Mouse (Mus musculus) layer of hippocampus, adult 18-20 months (tissue): Measurements from ENCODE around the gene Ift20. TPM values are rescaled to one million over a fixed set of nuclear protein-coding genes. Genes with fewer than 3 reads are reported as not detected.

Experiments
- DNase-seq, 2 experiments: peaks; one replicate each; pipeline ENCODE4 v3.0.0; 2022; ENCODE audit warnings: low spot score in 2 of 2
- long read RNA-seq: library from polyadenylated mRNA; stranded (forward); transcript quantifications from one replicate; pipeline ENCODE4 v2.0.0, GENCODE M21; 2021
- total RNA-seq, 2 experiments: library from RNA; stranded (reverse); gene quantifications; 2 replicates each; pipeline ENCODE4 v1.2.3; 2021

Ift20 gene
- total RNA-seq: 10 to 100 TPM; 73.8 to 78.2 TPM
- long read RNA-seq, transcript Ift20-203 (6 exons, 1,141 nt): major isoform, 56 of 79 reads
- long read RNA-seq, transcript Ift20-204 (5 exons, 1,167 nt): minor isoform, 16 of 79 reads
- long read RNA-seq, partial matches to known transcripts: 3 of 79 reads
- long read RNA-seq, other reads (novel, unspliced or antisense): 2 of 79 reads

DNA sequence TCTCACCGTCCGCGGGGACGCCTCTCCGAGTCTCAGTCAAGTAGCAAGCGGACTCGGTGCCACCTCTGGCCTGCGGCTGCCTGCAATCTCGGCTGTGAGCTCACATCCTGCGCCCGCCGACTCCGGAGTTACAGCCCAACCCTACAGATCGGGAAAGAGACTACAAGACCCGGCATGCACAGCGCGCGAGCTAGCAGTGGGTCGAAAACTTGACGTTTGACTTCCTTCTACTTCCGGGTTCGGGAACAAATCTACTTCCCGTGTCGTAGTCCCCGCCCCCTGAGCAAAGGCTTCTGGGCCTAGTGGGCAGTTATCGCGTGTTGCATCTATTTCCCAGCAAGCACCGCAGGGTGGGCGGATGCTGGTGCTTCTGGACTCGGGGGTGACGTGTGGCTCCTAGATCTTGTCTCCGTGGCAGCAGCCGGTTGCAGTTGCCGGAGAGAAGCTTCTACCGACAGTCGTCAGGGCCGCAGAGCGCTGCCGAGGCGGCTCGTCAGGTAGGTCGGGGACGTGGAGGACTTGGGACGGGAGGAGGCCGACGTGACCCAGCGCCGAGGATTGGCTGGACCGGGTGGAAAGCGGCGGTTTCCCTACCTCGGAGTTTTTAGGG is at the start of gene Ift20, which contains the start of gene Tnfaip1:
Gene Ift20, plus strand, starts transcription at position 282 of the 610 bp plus-strand sequence.
Gene Tnfaip1, minus strand, starts transcription at position 253 of the 610 bp plus-strand sequence.
- DNase-seq: peak; percentile 98 to 99

DNA sequence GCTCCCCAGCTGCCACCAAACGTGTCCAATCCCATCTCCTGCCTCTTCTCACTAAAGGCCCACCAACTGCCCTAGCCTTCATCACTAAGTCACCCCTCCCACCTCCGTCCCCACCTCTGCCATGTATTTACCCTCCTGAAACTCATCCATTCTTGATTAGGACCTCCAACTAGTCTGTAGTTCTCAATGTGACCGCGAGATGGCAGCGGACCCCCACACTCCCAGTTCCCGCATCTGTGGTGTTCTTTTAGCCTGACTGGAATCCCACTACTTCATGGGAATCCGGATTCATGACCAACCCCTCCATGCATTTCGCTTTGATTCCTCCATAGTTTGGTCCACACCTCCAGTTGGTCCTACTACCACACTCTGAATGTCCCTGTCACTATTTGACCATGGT is 48.0 kb upstream of the Ift20 start:
- DNase-seq: peak; percentile 76 to 90

DNA sequence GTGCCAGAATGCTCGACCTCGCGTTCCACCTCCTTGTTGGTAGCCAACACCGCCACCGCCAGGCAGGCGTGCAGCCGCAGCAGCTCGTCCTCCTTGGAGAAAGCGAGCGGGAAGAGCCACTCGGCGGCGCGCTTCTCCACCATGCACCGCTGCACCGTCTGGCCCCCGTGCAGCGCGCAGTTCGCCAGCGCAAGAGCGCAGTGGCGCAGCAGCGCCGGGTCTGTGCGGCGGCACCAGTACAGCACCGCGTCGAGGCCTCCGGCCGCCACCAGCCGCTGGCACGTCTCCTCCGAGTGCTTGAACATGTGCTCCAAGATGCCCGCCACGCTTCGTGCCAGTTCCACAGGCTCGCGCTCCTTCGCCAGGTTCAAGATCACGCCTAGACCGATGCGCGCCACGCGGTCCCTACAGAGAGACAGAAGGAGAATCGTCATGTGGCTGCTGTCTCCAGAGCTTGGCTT is 45.4 kb upstream of the Ift20 start:
- peak; percentile 50 to 52 for DNase-seq

DNA sequence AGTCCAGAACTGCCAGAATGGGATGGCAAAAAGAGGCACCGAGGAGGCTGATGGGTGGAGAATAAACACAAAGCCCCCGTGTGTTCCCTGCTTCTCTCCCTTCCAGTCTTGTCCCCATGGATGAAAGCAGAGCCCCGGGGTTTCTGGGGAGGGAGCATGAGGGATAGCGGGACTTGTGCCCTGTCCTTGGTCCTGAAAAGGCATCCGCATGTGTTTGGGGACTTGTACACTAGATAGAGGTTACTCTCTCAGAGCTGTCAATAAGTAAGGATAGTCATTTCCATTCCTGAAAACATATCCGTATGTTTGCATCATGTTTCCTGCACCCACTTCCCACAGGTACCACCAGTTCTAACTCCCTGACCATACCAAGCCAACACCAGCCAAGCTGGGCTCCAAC is 40.3 kb upstream of the Ift20 start:
- DNase-seq: no peak

DNA sequence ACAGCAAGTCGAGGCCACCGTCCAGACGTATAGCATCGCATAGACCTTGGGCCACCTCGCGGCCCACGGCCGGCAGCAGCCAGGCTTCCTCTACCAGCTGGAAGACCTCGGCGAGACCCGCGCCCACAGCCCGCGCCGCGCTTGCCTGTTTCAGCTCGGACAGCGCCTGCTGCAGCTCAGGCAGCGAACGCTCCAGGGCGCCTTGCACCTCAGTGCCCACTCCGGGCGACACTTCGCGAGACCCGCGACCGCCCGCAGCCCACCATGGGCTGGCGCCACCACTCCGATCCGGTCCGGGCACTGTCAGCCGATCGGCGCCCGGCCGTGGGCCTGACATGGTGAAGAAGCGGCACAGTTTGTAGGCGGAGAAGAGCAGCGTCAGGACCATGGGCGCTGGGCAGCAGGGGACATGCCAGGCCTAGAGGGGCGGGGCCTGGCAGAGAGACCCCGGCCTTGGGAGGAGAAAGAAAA is 39.1 kb upstream of the Ift20 start:
- DNase-seq: peak; percentile 39 to 45

DNA sequence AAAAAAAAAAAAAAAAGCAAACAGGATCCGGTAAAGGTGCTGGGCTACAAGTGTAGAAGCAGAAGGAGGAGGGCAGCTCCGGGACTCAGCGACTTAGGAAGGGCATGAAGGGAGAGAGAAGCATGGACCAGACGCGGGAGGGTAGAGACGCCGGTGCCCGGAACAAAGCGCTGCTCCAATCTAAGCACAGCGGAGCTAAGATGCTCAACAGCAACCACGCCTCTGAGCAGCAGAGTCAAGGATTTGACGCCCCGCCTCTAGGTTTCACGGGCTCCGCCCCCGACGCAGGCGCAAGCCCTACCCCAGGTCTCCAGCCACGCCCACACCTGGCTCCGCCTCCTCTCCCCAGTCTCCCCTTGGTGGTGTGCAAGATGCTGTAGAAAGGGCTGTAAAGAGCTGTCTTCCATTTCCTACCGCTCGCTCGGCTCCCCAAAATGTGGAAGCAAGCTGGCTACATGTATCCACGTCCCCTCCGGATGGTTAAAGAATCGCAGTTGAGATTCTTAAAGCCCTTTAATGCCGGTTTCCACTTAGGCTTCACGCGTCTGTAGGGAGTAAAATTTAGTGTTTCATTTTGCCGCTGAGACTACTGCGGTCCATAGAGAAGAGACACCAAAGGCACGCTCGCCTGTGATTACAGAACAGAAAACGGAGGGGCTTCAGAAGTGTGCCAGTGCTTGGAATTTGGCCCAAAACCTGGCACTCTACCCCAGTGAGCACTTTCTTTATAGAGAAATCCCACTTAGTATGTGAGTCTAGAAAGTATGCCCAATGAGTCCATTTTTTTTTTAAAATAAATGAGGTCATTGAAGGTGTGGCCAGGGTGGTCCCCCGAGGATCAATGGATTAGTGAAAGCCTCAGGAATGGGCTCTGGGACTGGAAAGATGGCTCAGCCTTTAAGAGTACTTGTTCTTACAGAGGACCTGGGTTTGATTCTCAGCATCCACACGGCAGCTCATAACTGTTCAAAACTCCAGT is 38.3 kb upstream of the Ift20 start, which contains the start of gene Sarm1:
Gene Sarm1, minus strand, starts transcription at position 211 of the 979 bp plus-strand sequence.
- peak; percentile 95 to 96 for DNase-seq

DNA sequence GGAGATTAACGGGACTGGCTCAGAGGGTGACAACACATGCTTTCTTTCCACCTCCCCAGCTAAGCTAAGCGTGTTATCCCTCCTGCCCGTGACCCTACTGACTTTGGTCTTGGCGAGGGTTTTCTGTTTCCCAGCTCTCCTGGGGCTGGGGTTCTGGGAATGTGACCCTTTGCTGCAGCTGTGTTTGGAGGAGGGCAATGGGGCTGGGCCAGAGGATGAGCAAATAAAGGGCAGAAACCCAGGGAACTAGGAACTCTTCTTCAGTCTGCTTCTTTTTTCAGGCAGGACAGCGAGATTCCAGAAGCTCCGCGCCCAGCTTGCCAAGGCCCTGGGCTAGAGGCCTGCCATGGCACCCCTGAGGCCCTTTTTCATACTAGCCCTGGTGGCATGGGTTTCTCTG is 37.2 kb upstream of the Ift20 start, which contains the start of gene Vtn:
Gene Vtn, plus strand, starts transcription at position 88 of the 400 bp plus-strand sequence.
- no peak for DNase-seq

DNA sequence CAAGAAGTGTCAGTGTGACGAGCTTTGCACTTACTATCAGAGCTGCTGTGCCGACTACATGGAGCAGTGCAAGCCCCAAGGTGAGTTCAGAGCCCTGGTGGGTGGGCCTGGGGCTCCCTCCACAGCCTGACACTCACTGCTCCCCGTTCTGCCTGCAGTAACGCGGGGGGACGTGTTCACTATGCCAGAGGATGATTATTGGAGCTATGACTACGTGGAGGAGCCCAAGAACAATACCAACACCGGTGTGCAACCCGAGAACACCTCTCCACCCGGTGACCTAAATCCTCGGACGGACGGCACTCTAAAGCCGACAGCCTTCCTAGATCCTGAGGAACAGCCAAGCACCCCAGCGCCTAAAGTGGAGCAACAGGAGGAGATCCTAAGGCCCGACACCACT is 36.6 kb upstream of the Ift20 start:
- no peak for DNase-seq

DNA sequence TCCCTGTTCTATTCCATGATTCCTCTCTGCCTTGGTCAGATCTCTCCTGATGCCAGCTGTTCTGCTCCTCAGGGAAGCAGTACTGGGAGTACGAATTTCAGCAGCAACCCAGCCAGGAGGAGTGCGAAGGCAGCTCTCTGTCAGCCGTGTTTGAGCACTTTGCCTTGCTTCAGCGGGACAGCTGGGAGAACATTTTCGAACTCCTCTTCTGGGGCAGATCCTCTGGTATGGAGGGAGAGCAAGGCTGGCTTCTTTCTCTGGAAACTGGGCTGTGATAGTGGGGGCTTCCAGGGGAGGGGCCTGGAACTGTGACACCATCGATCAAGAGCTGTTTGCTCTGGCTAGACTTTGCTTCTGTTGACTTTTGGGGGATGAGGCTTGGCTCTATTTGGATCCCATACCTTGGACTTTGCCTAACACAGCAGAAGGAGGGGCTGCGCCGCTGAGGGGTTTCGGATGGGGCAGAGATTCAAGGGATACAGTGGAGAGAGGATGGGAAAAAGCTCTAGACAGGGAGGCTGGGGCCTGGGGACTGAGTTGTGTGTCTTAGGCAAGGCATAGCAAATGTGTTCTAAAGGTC is 35.4 kb upstream of the Ift20 start:
- DNase-seq: no peak

DNA sequence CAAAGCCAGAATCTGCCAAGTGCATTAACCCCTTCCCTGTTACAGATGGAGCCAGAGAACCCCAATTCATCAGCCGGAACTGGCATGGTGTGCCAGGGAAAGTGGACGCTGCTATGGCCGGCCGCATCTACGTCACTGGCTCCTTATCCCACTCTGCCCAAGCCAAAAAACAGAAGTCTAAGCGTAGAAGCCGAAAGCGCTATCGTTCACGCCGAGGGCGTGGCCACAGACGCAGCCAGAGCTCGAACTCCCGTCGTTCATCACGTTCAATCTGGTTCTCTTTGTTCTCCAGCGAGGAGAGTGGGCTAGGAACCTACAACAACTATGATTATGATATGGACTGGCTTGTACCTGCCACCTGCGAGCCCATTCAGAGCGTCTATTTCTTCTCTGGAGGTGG is 34.6 kb upstream of the Ift20 start:
- DNase-seq: no peak

DNA sequence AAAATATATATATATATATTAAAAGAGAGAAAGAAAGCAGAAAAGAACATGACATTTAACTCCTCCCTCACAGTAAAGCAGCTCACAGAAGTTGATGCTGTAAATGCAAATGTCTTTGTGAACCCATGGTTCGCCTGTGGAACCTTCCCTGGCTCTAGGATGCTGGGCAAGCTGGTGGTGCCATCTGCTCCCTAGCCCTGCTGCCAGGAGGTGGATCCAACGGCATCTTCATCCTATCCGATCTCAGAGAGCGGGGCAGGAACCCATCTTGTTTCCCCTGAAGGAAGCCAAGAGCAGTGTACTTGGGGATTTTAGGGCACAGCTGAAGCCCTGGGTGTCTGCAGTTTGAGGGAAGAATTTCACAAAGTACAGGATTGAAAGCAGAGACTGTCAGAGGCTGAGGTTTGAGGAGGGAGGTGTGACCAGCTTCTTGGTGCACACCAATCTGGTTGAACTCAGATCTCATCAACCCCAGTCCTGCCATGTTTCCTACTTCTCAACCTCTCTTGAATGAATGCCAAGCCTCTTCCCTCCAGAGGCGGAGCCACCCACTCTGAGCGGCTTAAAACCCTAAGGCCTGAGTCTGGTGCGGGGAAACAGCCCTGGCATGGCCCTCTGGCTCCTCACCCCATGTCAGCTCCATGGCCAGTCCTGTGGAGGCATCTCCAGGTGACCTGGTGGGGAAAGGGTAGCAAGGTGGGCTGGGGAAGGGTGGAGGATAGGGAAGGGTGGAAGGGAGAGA is 33.1 kb upstream of the Ift20 start, which contains the start of gene Sebox:
Gene Sebox, plus strand, starts transcription at position 539 of the 742 bp plus-strand sequence.
- peak; percentile 57 to 76 for DNase-seq

DNA sequence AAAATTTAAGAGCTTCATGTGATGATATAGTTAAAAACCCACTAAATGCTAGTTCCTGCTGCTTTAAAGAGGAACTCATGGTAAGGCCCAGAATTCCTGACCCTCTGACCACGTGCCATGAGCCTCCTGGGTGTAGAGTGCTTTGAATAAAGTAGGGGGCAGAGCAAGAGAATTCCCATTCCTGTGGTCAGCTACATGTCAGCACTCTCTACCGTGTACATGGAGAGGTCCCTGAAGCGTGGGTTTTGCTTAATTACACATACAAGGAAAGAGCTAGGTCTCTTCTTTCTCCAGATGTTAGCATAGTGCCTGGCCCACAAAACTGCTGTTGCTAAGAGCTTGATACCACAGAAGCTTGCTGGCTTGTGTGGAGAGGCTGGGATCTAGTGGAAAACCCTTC is 30.7 kb upstream of the Ift20 start:
- no peak for DNase-seq

DNA sequence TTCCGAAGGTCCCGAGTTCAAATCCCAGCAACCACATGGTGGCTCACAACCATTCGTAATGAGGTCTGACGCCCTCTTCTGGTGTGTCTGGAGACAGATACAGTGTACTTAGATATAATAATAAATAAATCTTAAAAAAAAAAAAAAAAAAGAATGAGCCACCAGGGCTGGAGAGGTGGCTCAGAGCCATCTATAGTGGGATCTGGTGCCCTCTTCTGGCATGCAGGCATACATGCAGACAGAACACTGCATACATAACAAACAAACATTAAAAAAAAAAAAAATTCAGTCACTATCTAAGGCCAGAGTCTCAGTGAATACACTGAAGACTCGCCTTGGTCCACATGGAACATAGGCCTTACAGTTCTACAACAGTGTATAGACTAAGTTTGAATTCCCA is 27.0 kb upstream of the Ift20 start:
- no peak for DNase-seq

DNA sequence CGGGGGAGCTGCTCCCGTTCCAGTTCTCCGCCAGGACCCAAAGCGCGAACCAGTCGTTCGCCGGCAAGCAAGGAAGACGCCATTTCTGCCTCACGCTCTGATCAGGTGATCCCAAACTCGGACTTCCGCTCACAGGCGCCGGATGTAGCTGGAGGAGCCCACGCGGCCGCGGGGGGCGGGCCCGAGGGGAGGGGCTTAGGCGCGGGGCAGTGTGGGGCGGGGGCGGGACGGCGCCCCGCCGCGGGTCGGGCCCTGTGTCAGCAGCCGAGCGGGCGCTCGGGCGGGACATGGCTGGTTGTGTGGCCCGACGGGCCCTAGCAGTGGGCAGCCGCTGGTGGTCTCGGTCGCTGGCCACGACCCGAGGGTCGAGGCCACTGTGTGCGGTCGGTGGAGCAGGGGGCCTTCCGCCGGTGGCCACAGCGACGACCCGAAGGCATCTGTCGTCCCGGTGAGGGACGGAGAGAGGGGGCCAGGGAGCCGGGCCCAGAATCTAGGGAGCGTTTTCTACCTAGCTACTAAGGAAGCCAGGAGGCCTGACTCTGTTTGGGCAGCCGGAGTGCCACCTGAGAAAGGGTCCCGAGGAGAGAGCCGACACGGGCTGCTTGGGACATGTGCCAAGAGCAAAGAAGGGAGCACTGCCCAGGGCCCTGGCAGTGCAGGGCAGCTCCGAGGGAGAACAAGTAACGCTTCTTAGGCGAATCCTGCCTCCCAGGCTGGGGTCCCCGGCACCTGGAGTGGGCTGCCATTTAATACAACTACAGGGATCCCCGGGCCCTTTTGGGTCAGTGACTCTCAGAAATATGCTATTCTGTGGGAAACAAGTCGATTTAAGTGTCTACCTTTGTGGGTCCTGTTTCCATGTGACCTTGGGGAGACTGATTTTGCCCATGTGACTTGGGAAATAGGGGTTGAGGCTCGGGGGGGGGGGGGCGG is 23.9 kb upstream of the Ift20 start, which contains the start of the genes Tmem199 and Poldip2:
Gene Tmem199, minus strand, starts transcription at position 148 of the 933 bp plus-strand sequence.
Gene Poldip2, plus strand, starts transcription at position 169 of the 933 bp plus-strand sequence.
- DNase-seq: peak; percentile 83 to 93

DNA sequence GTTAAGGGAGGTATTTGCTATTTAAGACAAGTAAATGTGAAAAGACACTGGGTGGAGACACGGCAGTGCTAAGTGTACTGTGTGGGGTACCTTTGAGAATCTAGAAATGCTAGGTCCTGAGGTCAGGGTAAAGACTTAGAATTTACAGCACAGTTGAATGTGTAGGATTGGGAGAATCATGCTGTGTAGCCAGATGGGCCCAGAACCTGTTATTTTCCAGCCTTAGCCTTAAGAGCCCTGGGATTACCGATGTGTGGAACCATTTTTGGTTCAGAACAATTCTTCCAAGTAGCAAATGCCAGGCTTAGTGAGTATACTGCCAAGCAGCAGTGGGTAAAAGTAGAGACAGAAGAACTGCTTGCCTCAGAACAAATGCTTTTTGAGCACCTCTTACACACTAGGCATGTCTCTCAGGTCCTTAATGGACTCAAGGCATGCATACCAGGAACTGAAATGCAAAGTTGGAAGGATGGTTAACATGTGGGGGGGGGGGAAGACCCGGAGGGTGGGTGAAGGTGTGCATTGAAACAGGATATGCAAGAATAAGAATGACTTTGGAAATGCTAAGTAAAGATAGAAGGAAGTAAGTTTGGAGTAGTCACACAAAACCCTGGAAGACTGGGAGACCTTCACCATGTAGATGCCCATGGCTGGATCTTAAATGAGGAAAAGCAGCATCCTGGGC is 22.9 kb upstream of the Ift20 start:
- DNase-seq: no peak

DNA sequence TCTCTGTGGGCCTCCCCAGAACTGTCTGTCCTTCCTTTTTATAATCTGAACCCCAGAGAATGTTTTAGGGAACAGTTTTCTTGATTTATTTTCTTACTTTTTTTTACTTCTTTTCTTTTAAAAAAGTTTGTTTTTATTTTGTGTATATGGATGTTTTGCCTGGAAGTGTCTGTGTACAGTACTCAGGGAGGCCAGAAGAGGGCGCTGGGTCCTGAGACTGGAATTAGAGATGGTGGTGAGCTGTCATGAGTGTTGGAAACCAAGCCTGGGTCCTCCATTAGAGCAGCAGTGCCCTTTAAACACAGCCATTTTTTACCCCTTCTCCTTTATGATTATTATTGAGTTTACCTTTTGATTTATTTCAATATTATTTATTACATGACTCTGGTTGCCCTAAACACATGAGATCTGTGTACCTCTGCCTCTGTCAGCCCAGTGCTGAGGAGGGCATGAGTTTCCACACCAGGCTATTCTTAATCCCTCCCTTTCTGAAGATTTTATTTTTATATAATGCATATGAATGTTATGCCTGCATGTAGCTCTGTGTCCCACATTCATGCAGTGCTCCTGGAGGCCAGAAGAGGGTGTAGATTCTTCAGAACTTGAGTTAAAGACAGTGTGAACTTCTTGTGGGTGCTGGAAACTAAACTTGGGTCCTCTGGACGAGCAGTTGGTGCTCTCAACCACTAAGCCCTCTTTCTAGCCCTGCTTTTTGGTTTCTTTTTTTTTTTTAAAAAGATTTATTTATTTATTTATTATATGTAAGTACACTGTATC is 20.4 kb upstream of the Ift20 start:
- DNase-seq: no peak

DNA sequence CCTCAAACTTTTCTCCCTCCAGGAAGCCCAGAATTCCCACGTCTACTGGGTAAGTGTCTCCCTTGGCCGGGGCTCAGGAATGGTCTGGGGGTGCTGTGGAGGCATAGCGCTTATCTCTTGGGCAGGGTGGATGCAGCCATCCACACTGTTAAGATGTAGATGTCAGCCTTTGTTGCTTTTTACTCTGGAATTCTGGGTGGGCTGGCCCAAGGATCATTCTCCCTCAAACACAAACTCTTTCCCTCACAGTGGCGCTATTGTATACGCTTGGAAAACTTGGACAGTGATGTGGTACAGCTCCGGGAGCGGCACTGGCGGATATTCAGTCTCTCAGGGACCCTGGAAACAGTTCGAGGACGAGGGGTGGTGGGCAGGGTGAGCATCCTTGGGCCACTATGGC is 17.2 kb upstream of the Ift20 start:
- DNase-seq: no peak

DNA sequence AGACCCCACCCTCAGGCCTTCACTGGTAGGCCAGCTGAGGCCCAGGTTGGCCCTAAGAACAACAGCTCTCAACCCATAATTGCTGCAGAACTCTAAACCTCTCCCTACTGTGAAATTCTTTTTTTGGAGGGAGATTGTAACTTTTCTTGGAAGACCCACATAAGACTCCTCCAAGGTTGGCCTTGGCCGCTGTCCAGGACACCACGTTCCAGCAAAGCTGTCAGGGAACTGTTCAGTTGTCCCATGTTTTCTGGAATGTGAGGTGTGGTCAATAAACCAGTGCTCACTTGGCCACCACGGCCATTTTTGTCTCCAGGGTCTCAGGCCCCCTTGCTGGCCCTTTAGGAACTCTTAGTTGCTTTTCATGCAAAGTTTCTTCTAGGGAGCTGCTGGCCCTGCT is 14.3 kb upstream of the Ift20 start:
- no peak for DNase-seq
